Mouse (Mus musculus): ENCODE results near the gene Myh6. TPM values are rescaled to one million over a fixed set of nuclear protein-coding genes. Genes with fewer than 3 reads are reported as not detected.
"Not testable (repeated sequence)": the region's sequence is repeated elsewhere in the genome, so short reads cannot be mapped to it uniquely, and the experiment has no call there.

Myh6 gene
- total RNA-seq, 2 experiments from 2014 or later, result 40.5 to 246 TPM

DNA sequence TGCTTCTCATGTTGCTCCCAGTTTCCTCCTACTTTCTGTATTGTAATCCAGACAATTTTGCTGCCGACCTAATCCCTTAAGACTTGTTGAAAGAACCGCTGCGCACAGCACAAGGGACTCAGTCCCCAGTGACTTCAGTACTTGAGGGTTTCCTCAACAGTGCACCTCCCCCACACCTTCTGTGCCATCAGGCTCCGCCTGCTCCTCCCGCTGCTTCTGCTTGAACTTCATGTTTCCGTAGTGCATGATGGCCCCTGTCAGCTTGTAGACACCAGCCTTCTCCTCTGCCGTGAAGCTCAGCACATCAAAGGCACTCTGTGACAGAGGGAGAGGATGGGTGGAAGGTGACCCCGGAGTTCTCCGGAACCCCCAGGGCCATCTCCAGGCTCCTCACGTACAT is 6.0 kb downstream of the Myh6 start:
- DNase-seq, result no peak
- intact Hi-C loops (cut with DNase I), result no loop called here

GRCm38 (mm10) chr14:54959853-54960613 is 6.7 kb downstream of the Myh6 start:
- DNase-seq; intact Hi-C loops (cut with DNase I): not testable (repeated sequence)

GRCm38 (mm10) chr14:54959197-54959596 is 7.5 kb downstream of the Myh6 start:
- DNase-seq, result no peak
- intact Hi-C loops (cut with DNase I), result no loop called here

DNA sequence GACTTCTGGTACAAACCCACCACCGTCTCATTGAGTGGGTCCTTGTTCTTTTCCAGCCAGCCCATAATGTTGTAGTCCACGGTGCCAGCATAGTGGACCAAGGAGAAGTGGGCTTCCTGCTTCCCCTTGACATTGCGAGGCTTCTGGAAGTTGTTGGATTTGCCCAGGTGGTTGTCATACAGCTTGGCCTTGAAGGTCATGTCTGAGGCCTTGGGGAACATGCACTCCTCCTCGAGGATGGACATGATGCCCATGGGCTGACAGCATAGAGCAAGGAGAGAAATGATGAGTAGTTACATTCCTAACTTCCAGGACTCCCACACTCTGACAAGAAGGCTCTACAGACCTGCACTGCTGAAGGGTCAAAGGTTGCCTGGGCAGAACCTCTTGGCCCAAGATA is 8.2 kb downstream of the Myh6 start:
- no peak for DNase-seq
- intact Hi-C loops (cut with DNase I), result no loop called here

- intact Hi-C loops (cut with DNase I), result no loop called here
Observed at GRCm38 (mm10) chr14:54956533-54956932, 10.2 kb downstream of the Myh6 start.

DNA sequence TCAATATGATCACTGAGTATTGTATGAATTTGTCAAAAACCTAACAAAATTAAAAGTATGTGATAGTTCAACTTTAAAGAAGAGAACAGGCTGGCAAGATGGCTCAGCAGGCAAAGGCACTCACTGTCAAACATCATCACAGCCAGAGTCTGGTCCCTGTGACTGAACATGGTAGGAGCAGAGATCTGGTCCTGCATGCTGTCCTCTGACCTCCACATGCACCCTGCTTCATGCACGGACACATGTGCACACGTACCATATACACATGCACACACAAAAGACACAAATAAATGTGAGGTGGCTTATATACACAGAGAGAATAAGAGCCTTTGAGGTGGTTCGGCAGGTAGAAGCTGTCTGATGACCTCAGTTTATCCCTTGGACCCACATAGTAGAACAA is 11.2 kb downstream of the Myh6 start:
- intact Hi-C loops (cut with DNase I), result no loop called here

More at GRCm38 (mm10) chr14:54956533-54956932, 10.2 kb downstream of the Myh6 start:
- DNase-seq, result no peak

GRCm38 (mm10) chr14:54954474-54954873 is 12.3 kb downstream of the Myh6 start:
- no peak for DNase-seq
- intact Hi-C loops (cut with DNase I), result no loop called here

More for the DNA sequence above, 11.2 kb downstream of the Myh6 start:
- no peak for DNase-seq

DNA sequence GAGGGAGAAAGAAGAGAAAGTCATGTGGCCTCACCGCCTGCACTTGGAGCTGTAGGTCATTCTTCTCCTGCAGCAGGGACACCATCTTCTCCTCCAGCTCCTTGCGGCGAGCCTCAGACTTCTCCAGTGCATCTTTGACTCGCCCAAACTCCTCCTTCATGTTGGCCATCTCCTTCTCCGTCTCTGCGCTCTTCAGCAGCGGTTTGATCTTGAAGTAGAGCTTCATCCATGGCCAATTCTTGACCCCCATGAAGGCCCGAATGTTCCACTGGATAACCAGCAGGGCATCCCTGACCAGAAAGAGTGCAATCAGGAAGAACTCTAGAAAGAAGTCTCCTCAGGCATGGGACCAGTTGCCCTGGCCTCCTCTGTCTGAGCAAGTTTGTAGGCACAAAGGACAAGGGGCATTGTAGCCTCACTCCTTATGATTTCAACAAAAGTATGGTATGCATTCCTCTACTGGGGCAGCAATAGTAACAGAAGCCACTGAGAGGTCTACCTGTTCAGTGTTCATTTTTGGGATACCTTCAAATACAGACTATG is 13.0 kb downstream of the Myh6 start:
- intact Hi-C loops (cut with DNase I), result no loop called here
- DNase-seq, result no peak

GRCm38 (mm10) chr14:54951587-54951986 is 15.1 kb downstream of the Myh6 start:
- no peak for DNase-seq
- intact Hi-C loops (cut with DNase I), result no loop called here

- intact Hi-C loops (cut with DNase I), result no loop called here
- DNase-seq, result no peak
Observed at GRCm38 (mm10) chr14:54950493-54950892, 16.2 kb downstream of the Myh6 start.

DNA sequence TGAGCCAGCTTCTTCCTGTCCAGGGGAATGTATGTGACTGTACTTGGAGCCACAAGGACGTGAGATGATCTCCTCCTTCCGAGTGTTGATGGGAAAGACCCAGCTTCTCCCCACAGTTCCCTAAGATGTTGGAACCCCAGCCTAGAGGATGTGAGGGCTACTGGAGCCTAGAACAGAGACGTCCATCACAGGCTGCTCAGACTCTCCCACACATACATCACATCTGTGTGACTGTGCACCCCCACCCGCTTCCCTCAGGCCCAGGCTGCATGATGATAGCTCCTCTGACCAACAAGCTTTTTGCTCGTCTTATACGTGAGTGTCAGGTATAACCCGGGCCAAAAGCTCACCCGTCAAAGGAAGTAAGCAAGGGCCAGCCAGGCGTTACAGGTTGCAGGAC is 17.9 kb downstream of the Myh6 start:
- DNase-seq, result no peak
- intact Hi-C loops (cut with DNase I), result no loop called here

- DNase-seq; intact Hi-C loops (cut with DNase I): not testable (repeated sequence)
Observed at GRCm38 (mm10) chr14:54947008-54947407, 19.7 kb downstream of the Myh6 start.

DNA sequence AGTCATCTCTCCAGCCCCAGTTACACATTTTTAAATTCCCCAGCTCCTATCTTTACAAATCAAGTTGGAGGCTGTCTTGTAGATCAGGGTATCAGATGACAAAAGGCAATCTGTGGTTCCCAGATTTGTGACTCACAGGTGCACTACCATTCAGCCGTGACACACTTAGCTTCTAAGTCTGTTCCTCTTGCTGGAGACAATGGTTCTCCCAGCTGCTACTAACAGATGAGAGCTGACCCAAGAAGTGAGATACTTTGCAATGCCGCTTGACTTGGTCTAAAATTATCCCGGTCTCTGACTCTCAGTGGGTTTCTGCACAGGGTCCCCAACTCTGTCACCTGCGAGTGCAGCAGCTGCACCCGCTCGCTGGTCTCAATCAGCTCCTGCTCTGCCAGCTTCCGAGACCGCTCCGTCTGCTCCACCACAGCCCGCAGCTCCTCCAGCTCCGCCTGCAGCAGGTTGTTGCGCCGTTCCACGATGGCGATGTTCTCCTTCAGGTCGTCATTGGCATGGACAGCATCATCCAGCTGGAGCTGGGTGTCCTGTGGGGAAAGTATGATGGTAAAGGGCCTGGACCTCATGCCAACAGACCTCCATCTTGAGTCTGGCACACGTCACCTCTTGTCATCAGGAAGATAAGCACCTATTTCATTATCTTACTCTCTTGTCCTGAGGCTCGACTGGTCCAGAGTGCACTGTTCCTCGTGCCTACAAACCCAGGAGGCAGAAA is 20.6 kb downstream of the Myh6 start:
- intact Hi-C loops (cut with DNase I), result no loop called here

GRCm38 (mm10) chr14:54944939-54945338 is 21.8 kb downstream of the Myh6 start:
- intact Hi-C loops (cut with DNase I), result no loop called here
- no peak for DNase-seq

More for the DNA sequence above, 20.6 kb downstream of the Myh6 start:
- no peak for DNase-seq

GRCm38 (mm10) chr14:54943971-54944370 is 22.8 kb downstream of the Myh6 start:
- intact Hi-C loops (cut with DNase I), result no loop called here

DNA sequence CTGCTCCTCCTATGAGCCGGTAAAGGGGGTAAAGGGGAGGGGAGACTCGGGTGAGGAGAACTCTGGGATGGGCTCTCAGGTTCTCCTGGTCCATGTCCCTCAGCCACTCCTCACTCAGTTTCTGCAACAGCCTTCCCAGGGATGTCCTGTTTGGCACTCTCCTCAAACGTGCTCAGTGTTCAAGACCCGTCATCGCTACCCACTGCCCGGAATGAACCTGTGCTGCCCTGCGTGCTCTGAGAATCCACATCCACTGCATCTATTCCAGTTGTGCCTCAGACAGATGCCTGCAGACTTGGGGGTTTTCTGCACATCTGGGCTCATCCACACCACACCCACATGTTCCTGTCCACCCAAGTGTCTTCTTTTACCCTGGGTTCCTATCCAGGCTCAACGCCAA is 24.2 kb downstream of the Myh6 start:
- intact Hi-C loops (cut with DNase I), result no loop called here
- no peak for DNase-seq

More at GRCm38 (mm10) chr14:54943971-54944370, 22.8 kb downstream of the Myh6 start:
- DNase-seq, result no peak

DNA sequence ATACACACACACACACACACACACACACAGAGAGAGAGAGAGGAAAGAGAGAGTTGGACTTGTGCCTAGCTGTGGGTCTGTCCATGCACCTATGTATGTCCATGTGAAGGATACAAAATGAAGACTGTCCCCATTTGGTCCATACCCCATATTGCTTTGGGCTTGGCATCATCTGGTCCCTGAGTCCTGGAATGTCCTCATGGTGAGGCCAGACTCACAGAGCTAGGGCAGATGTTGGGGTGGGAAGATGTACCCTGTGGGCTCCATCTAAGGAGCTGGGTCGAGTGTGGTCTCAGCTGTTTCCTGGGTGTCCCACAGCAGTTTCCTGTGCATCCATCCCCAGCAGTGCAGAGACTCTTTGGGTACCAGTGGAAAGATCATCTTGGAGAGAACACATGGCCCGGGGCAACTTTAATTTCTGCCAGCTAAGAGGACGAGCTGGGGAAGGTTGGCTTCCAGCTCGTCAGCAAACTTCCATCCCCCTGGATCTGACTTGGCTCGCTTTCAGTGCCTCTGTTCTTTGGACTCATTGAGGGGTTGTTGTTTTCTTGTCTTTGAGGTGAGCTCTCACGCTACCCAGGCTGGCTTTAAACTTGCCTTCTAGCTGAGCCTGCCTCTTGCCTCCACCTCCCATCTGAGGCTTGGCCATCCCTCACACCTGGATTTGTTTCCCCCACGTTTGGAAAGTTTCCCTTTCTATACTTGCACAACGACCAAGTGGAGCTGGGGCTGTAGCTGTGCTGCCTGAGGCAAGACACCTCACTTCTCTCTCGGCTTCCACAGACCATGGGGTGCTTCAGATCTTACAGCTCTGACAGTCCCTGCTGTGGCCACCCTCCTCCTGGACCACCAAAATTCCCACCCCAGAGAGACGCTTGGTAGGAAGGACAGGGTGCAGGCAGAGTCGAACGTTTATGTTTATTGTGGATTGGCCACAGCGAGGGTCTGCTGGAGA is 25.4 kb downstream of the Myh6 start:
- intact Hi-C loops (cut with DNase I), result no loop called here
- no peak for DNase-seq

GRCm38 (mm10) chr14:54940176-54940530 is 26.6 kb downstream of the Myh6 start:
- intact Hi-C loops (cut with DNase I), result no loop called here
- DNase-seq, result no peak

GRCm38 (mm10) chr14:54939434-54940175 is 27.1 kb downstream of the Myh6 start:
- intact Hi-C loops (cut with DNase I), result loop anchor here (1.0 to 2.0 kb wide), 2 partner anchors 39 to 97 kb away; no protein-coding TSS in a partner anchor
- peak; percentile 45 to 63 for DNase-seq
